Mouse (Mus musculus) midbrain, embryonic 16.5 days (tissue): ENCODE measurements around the gene Olfr611. TPM values are rescaled to one million over a fixed set of nuclear protein-coding genes. Genes with fewer than 3 reads are reported as not detected.
"Not testable (repeated sequence)": the region's sequence is repeated elsewhere in the genome, so short reads cannot be mapped to it uniquely, and the experiment has no call there.

Experiments used
- ATAC-seq: fragments of 200-750 bp; cut with Nextera tagmentation; 2 replicates; pipeline ENCODE4 v1.8.0; 2017; ENCODE audit warnings: moderate TSS enrichment
- H3K27ac ChIP-seq: fragments of 300-500 bp; sonication (generic); 2 replicates; pipeline ENCODE4 v1.5.1; 2014; ENCODE audit warnings: mild to moderate bottlenecking, low read length, mixed read lengths
- H3K27me3 ChIP-seq: fragments of 300-500 bp; sonication (generic); 2 replicates; pipeline ENCODE4 v1.6.1; 2014; ENCODE audit warnings: low read depth, low read length, mixed read lengths; ENCODE audit not compliant: control insufficient read depth, insufficient read depth
- H3K36me3 ChIP-seq: fragments of 300-500 bp; sonication (generic); 2 replicates; pipeline ENCODE4 v1.6.1; 2014; ENCODE audit warnings: mild to moderate bottlenecking, low read length, moderate library complexity, mixed read lengths; ENCODE audit not compliant: control insufficient read depth, insufficient read depth
- H3K4me1 ChIP-seq: fragments of 300-500 bp; sonication (generic); 2 replicates; pipeline ENCODE4 v1.6.1; 2014; ENCODE audit warnings: mild to moderate bottlenecking, low read length, mixed read lengths; ENCODE audit not compliant: control insufficient read depth, insufficient read depth
- H3K4me2 ChIP-seq: fragments of 300-500 bp; sonication (generic); 2 replicates; pipeline ENCODE4 v1.6.1; 2014; ENCODE audit warnings: mild to moderate bottlenecking, low read length, mixed read lengths
- H3K4me3 ChIP-seq: fragments of 300-500 bp; sonication (generic); 2 replicates; pipeline ENCODE4 v1.5.1; 2014; ENCODE audit warnings: low read depth, mild to moderate bottlenecking, low read length, moderate library complexity, mixed read lengths
- H3K9ac ChIP-seq: fragments of 300-500 bp; sonication (generic); 2 replicates; pipeline ENCODE4 v1.6.1; 2014; ENCODE audit warnings: low read depth, low read length, mixed read lengths
- H3K9me3 ChIP-seq: fragments of 300-500 bp; sonication (generic); replicated peaks from 2 replicates; pipeline ENCODE4 v1.6.1; 2014; ENCODE audit warnings: mild to moderate bottlenecking, low read length, mixed read lengths; ENCODE audit not compliant: control insufficient read depth, poor library complexity, severe bottlenecking
- WGBS: fragments of 180-500 bp; shearing (Covaris S2); extraction: QIAGEN DNeasy Blood & Tissue Kit; methylation state at CpG from one replicate; pipeline ENCODE4 v1.1.7; 2014; 5-methylcytosine and 5-hydroxymethylcytosine counted together
- polyA plus RNA-seq: library from polyadenylated mRNA; unstranded; fragments of >200 nt; fragmentation: Nextera tagmentation; extraction: Ambion mirVana; gene quantifications from 2 replicates; pipeline ENCODE4 v1.2.1, GENCODE M21; 2015

Olfr611 gene
- not detected in 2 replicates for polyA plus RNA-seq

DNA sequence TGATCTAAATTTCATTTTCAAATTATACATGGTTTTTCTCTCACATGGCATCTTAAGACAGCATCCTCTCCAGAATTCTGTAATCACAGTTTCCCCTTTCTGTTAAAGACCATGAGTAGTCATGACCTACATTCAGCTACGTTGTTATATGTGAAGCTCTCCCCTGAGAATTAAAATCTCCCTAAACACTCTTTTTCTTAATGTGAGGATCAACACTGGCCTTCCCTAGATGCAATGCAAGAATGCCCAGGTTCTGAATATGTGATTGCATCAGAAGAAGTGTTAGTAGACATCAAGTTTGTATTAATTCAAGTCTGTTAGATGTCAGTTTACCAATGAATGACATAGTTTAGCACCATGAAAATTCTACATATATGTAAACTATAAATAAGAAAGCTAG, at the start of gene Olfr611:
Gene Olfr611, minus strand, starts transcription at position 101 of the 400 bp plus-strand sequence.
- not testable (repeated sequence) for H3K27ac ChIP-seq, H3K4me1 ChIP-seq, H3K9me3 ChIP-seq, H3K4me2 ChIP-seq, ATAC-seq, H3K4me3 ChIP-seq, H3K27me3 ChIP-seq, H3K36me3 ChIP-seq, H3K9ac ChIP-seq
- WGBS: 69% methylated on average over 1 of the region's 1 CpGs

DNA sequence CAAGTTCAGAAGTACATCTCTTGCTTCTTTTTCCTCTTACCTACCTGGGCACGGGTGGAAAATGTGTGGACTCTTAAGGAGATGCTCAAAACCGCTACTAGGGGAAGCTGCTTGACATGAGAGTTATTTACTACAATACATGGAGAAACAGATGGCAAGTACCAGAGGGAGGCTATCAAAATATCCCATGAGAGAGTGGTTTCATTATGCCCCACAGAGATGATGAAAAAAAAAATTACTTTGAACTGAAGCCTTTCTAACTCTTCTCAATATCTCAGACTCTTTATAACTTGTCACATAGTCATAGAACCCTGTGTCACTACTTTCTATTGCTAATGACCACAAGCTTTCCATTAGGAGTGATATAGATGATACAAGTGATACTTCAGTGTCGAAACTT, 48.4 kb upstream of the Olfr611 start, which contains the start of gene Olfr616:
Gene Olfr616, minus strand, starts transcription at position 101 of the 400 bp plus-strand sequence.
- no peak within 1 kb of the TSS for H3K4me3 ChIP-seq
- WGBS: 78% methylated on average over 3 of the region's 3 CpGs

DNA sequence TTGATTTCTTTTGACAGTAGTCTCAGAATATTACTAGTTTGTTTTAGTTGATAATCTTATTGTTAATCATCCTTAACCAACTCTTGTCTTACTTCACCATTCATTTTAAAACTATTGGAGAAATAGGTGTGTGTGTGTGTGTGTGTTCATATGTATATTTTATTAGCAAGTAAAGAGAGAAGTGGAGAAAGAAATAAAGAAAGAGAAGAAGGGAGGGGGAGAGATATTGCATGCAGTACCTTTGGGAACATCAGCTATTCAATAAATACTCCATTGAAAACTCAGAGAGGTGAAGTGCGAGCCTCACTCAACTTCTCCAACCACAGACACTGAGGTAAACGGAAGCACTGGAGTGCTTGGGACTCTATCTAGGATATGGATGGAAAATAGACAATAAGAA, 35.1 kb upstream of the Olfr611 start, which contains the start of gene Olfr615:
Gene Olfr615, plus strand, starts transcription at position 301 of the 400 bp plus-strand sequence.
- no peak for ATAC-seq
- H3K9ac ChIP-seq: no peak within 1 kb of the TSS

More for the DNA sequence above, 48.4 kb upstream of the Olfr611 start, which contains the start of gene Olfr616:
- Histone ChIP-seq H3K9me3 (no peaks in the 10 kb centered on the region), H3K36me3 (no peaks in the 10 kb centered on the region), H3K4me1 (no peaks in the 10 kb centered on the region), H3K27me3 (no peaks in the 10 kb centered on the region), H3K9ac (no peak within 1 kb of the TSS), H3K4me2 (no peak within 1 kb of the TSS), H3K27ac (no peak within 1 kb of the TSS)
- ATAC-seq: no peak

DNA sequence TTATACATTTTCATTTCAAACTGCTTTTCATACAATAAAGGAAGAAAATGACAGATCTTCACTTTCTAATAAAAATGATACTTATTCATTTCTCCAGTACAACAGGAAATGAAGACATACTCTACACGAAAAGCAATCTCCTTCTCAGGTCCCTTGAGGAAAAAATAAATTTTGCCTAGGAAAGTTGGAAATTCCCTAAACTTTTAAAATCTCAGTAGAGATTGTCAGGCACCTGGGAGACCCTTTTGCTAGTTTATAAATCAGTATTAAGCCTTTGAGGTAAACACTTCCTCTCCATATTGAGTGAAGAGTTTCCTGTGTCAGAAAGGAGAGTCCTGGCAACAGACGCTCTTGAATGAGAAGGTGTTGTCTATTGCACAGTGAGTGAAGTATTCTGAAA, 27.1 kb upstream of the Olfr611 start, which contains the start of gene Olfr613:
Gene Olfr613, plus strand, starts transcription at position 301 of the 400 bp plus-strand sequence.
- WGBS: 81% methylated on average over 2 of the region's 2 CpGs
- H3K36me3 ChIP-seq: no peaks in the 10 kb centered on the region
- no peaks in the 10 kb centered on the region for H3K9me3 ChIP-seq

More for the DNA sequence above, 35.1 kb upstream of the Olfr611 start, which contains the start of gene Olfr615:
- H3K4me1 ChIP-seq: no peaks in the 10 kb centered on the region
- H3K4me2 ChIP-seq: no peak within 1 kb of the TSS
- no peaks in the 10 kb centered on the region for H3K36me3 ChIP-seq
- no peaks in the 10 kb centered on the region for H3K27me3 ChIP-seq
- no peak within 1 kb of the TSS for H3K27ac ChIP-seq
- WGBS: 90% methylated on average over 2 of the region's 2 CpGs
- H3K9me3 ChIP-seq: no peaks in the 10 kb centered on the region
- H3K4me3 ChIP-seq: no peak within 1 kb of the TSS

DNA sequence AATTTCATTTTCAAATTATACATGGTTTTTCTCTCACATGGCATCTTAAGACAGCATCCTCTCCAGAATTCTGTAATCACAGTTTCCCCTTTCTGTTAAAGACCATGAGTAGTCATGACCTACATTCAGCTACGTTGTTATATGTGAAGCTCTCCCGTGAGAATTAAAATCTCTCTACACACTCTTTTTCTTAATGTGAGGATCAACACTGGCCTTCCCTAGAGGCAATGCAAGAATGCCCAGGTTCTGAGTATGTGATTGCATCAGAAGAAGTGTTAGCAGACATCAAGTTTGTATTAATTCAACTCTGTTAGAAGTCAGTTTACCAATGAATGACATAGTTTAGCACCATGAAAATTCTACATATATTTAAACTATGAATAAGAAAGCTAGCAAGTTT, 22.0 kb upstream of the Olfr611 start, which contains the start of gene Olfr612:
Gene Olfr612, minus strand, starts transcription at position 101 of the 400 bp plus-strand sequence.
- WGBS: 81% methylated on average over 2 of the region's 2 CpGs

More for the DNA sequence above, 27.1 kb upstream of the Olfr611 start, which contains the start of gene Olfr613:
- Histone ChIP-seq H3K4me2 (no peak within 1 kb of the TSS), H3K9ac (no peak within 1 kb of the TSS), H3K4me1 (no peaks in the 10 kb centered on the region), H3K27ac (no peak within 1 kb of the TSS), H3K27me3 (no peaks in the 10 kb centered on the region), H3K4me3 (no peak within 1 kb of the TSS)
- ATAC-seq: no peak

DNA sequence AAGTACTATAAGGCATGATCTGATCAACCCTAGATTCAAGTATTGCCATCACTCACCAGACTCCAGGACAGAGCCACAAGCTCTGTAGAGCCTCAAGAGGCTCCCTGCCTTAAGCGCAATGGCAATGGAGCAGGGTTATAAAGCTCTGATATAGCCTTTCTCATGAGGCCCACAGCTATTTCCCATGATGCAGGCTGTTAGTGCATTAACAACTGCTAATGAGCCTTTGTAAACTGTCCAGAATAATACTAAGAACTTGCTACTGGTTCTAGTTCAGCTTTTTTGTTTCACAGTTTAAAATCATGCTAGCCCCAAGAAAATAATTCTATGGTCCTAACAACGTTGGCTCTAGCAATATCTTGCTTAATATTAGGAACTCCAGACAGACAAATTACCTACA, 8.6 kb downstream of the Olfr611 start, which contains the start of gene Olfr610:
Gene Olfr610, minus strand, starts transcription at position 101 of the 400 bp plus-strand sequence.
- H3K4me2 ChIP-seq: no peak within 1 kb of the TSS
- H3K9ac ChIP-seq: no peak within 1 kb of the TSS
- ATAC-seq: no peak
- no peak within 1 kb of the TSS for H3K4me3 ChIP-seq
- H3K9me3 ChIP-seq: no peaks in the 10 kb centered on the region
- H3K27me3 ChIP-seq: no peaks in the 10 kb centered on the region
- H3K36me3 ChIP-seq: no peaks in the 10 kb centered on the region
- H3K4me1 ChIP-seq: no peaks in the 10 kb centered on the region
- WGBS: 90% methylated on average over 2 of the region's 2 CpGs
- H3K27ac ChIP-seq: no peak within 1 kb of the TSS

More for the DNA sequence above, 22.0 kb upstream of the Olfr611 start, which contains the start of gene Olfr612:
- ATAC-seq, H3K27ac ChIP-seq, H3K9me3 ChIP-seq, H3K4me3 ChIP-seq, H3K4me1 ChIP-seq, H3K36me3 ChIP-seq, H3K9ac ChIP-seq, H3K4me2 ChIP-seq, H3K27me3 ChIP-seq: not testable (repeated sequence)

DNA sequence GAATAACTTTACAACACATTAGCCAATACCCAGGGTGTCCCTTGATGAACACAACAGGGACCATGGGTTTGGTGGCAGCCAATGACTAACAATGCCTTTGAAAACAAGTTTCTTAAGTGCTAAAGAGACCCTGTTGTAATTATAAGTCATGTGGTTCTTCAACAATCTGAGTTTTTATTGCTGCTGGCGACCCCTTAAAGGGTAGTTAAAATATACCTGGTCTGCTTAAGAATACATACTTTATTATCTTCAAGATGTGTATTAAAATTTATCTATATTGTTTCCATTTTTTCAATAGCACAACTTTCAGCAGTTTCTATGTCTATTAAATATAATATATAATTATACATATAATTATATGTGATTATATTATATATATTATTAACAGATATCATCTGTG, 22.7 kb downstream of the Olfr611 start, which contains the start of gene Olfr609:
Gene Olfr609, minus strand, starts transcription at position 101 of the 400 bp plus-strand sequence.
- H3K4me2 ChIP-seq: no peak within 1 kb of the TSS
- no peaks in the 10 kb centered on the region for H3K4me1 ChIP-seq
- no peaks in the 10 kb centered on the region for H3K27me3 ChIP-seq
- 69% methylated on average over 1 of the region's 1 CpGs for WGBS
- no peaks in the 10 kb centered on the region for H3K36me3 ChIP-seq
- ATAC-seq: no peak
- no peak within 1 kb of the TSS for H3K27ac ChIP-seq
- H3K9me3 ChIP-seq: no peaks in the 10 kb centered on the region
- H3K4me3 ChIP-seq: no peak within 1 kb of the TSS
- H3K9ac ChIP-seq: no peak within 1 kb of the TSS

DNA sequence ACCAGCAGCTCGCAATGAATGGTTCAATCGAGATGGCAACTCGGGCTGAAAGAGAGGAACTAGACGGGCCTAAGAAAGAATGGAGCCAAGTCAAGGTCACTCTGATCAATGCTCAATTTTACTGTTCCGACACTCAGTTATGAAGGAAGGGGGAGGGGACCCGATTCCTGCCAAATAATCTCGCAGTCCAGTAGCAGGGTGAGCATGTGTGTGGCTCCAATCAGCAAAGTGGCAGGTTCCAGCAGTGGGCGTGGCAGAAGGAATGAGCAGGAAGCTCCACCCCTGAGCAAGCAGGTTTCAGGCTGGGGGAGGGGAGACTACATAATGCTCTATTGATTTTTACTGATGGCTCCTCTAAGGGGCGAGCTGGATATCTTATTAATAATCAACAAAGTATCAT, 43.5 kb downstream of the Olfr611 start:
- not testable (repeated sequence) for H3K36me3 ChIP-seq, H3K9me3 ChIP-seq, H3K4me3 ChIP-seq, H3K27ac ChIP-seq, H3K9ac ChIP-seq, H3K27me3 ChIP-seq, H3K4me2 ChIP-seq, H3K4me1 ChIP-seq, ATAC-seq
- WGBS: 90% methylated on average over 9 of the region's 9 CpGs

DNA sequence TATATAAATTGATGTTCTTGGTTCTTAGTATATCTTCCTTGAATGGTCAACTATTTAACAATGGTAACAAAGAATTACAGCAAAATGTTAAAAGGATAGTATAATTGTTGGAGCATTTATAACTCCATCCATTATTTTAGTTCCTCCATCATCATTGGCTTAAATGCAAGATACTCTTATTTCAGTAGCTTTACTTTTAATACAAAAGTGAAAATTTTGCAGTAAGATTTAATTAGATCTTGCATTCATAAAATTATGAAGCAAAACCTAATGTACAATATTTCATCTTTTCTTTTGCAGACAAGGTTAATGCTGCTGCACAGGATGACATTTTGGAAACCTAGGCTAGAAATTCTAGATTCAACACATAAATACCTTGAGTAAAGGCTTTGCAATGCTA, 51.1 kb downstream of the Olfr611 start, which contains the start of gene Olfr608:
Gene Olfr608, plus strand, starts transcription at position 301 of the 400 bp plus-strand sequence.
- no peaks in the 10 kb centered on the region for H3K36me3 ChIP-seq
- H3K4me3 ChIP-seq: no peak within 1 kb of the TSS
- ATAC-seq: no peak
- no peaks in the 10 kb centered on the region for H3K9me3 ChIP-seq
- no peak within 1 kb of the TSS for H3K4me2 ChIP-seq
- H3K27ac ChIP-seq: no peak within 1 kb of the TSS
- H3K9ac ChIP-seq: no peak within 1 kb of the TSS
- no peaks in the 10 kb centered on the region for H3K4me1 ChIP-seq
- H3K27me3 ChIP-seq: no peaks in the 10 kb centered on the region
